Mouse (Mus musculus) T-cell, adult 66 days (primary cell): Measurements from ENCODE around the gene Magoh. TPM values are rescaled to one million over a fixed set of nuclear protein-coding genes. Genes with fewer than 3 reads are reported as not detected.

Experiments
- total RNA-seq, 2 experiments: library from RNA; stranded (reverse); gene quantifications; 3 replicates in 1 of 2; 4 replicates in 1 of 2; pipeline ENCODE4 v1.2.4; 2023

Magoh gene
- total RNA-seq = 100 to 1,000 TPM in 1 of 2 experiments, 10 to 100 TPM in 1; 93.5 to 102 TPM

DNA sequence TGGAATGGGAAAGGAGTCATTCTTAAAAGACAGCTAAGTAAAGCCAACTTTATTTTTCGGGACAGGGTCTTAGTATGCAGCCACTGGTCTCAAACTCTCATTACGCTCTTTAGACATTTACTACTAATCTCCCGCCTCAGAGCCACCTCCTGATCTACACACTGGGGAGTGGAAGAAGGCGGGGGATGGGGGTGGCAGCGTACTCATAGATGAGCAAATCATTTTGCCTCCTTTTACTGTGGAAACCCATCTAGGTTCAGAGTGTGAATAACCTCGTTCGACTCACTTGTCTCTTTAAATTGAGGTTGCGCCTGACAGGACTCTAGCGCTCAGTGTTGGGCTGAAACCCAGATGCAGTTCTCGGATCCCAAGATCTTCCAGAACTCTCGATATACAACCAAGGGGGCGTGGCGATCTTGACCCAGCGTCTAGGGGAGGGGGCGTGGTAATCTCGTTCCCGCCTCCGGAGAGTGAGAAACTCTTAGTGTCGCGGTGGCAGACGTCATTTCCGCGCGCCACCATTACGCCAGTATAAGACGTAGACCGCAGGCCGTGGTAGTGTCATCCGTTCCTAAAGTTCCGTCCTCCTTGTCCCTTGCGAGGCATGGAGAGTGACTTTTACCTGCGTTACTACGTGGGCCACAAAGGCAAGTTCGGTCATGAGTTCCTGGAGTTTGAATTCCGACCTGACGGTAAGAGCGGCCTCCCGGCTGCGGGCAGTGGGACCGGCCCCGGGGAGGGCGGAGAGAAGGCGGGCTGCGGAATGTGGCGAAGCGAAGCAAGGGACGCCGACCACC is at the start of gene Magoh:
Gene Magoh, plus strand, starts transcription at position 502 of the 797 bp plus-strand sequence.

DNA sequence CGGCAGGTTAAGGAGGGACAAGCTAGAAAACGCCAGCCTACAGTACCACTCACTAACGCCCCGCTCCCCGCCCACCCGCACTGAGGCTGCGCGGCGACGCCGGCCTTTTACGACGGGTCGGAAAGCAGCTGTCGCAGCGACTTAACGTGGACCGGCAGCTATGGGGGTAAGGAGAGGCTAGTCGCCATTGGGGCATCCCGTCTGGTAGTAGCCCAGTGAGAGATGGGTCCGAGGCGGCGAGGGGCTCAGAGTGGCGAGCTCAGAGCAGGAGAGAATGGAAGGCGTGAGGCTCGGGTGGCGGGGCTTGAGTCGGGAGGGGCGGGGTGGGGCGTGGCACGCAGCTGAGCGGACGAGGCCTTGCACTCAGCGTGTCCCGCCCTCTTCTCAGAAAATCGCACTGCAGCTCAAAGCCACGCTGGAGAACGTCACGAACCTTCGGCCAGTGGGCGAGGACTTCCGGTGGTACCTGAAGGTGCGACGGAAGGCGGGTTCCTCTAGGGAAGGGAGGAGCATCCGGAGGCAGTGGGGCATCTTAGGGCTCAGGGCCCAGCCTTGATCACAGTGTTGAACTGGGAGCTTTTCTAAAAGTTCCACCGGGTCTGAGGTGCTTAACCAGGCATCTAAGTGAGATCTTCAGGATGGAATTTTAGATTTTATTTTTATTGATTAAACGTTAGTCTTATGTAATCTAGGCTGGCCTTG is 10.3 kb downstream of the Magoh start, which contains the start of gene 0610037L13Rik:
Gene 0610037L13Rik, plus strand, starts transcription at position 83 of the 702 bp plus-strand sequence.

DNA sequence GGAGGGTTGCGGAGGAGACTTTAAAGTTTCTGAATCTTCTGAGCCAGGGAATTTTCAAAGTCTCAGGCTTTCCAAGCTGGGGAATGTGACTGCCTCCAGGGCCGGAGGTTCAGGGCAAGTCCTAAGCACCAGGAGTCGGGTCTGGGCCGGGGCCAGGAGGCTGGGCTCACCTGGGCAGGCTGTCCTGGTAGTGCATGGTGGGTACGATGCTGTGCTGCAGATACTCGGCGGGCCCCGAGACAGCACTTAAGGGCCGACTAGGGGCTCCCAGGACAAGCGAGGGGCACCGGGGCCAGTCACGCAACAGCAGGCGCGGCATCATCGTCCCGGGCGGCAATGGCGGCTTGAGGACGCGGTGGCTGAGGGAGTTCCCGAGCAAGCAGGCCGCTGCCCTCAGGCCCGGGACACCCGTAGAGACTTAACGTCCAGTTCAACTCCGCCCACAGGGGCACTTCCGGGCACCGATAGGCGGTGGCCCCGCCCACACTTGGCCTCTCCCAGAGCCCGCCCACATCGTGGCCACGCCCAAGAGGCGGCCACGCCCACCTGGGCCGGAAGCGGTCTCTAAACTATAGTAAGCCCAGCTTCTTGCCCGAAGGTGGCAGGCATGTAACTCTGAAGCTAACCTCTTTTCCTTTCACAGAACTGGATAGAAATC is 43.7 kb downstream of the Magoh start, which contains the start of gene Cpt2:
Gene Cpt2, minus strand, starts transcription at position 466 of the 658 bp plus-strand sequence.

Other genes with a start within 250 kb of the Magoh start
- not detected for gene Dmrtb1, start 195.5 kb upstream of the Magoh start, total RNA-seq
- 10 to 100 TPM in 1 of 2 experiments, 1 to 10 TPM in 1; 9.0 to 13.9 TPM for gene Lrp8, start 77.5 kb upstream of the Magoh start, total RNA-seq
- 10 to 100 TPM; 40.3 to 45.7 TPM for gene 0610037L13Rik, start 10.1 kb downstream of the Magoh start, total RNA-seq
- 10 to 100 TPM; 10.5 to 10.8 TPM for gene Cpt2, start 43.9 kb downstream of the Magoh start, total RNA-seq
- not detected for gene Slc1a7, start 88.6 kb downstream of the Magoh start, total RNA-seq
- gene Podn, start 216.7 kb downstream of the Magoh start, total RNA-seq = 1 to 10 TPM in 1 of 2 experiments, under 1 TPM in 1; 0.80 to 3.6 TPM